Mouse (Mus musculus): ENCODE measurements around the gene Slc27a5. TPM values are rescaled to one million over a fixed set of nuclear protein-coding genes. Genes with fewer than 3 reads are reported as not detected.

Slc27a5 gene
- total RNA-seq, 2 experiments from 2014 or later, result not detected

DNA sequence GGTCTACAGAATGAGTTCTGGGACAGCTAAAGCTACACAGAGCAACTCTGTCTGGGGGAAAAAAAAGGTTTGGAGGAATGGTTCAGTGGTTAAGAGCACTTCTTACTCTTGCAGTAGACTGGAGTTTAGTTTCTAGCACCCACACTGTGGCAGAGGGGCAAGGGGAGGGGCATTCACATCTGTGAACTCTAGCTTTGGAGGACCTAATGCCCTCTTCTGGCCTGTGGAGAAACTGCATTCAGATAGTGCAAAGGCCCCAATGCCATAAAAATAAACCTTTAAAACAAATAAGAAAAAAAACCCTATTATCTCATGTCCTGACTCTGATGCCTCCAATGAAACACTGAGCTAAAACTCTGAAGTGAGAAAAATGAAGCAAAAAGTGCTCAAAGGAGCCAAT lies 54.5 kb downstream of the Slc27a5 start:
- DNase-seq, result no peak
- intact Hi-C loops (cut with DNase I), result no loop called here

DNA sequence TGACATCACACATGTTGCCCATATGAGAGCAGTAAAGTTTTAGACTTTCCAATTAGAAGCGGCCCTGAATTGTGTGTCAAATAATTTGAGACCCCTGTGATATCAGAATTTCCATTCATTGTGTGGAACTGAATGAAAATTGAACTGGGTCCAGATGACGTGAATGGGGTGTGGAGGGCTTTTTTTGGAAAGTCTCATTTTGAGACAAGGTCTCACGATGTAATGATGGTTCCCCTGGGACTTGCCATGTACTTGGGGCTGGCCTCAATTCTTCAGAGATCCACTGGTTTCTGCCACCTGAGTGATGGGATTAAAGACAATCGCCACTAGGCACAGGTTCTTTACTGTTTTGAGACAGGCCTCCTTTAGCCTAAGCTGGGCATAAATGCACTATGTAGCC lies 57.4 kb downstream of the Slc27a5 start:
- intact Hi-C loops (cut with DNase I), result no loop called here
- DNase-seq, result no peak

Other genes starting within 250 kb of the Slc27a5 start
- gene Zscan18, start 194.6 kb downstream of the Slc27a5 start, total RNA-seq (2021), result 1 to 10 TPM in 1 of 2 experiments, under 1 TPM in 1; 0.80 to 1.3 TPM
- 1 to 10 TPM; 4.6 to 5.1 TPM for gene Zfp329, start 179.3 kb downstream of the Slc27a5 start, total RNA-seq (2021)
- 10 to 100 TPM; 15.4 to 21.5 TPM for gene Zfp110, start 163.4 kb downstream of the Slc27a5 start, total RNA-seq (2021)
- 1 to 10 TPM; 3.0 to 3.6 TPM for gene Zfp128, start 117.0 kb downstream of the Slc27a5 start, total RNA-seq (2021)
- gene Zscan22, start 100.4 kb downstream of the Slc27a5 start, total RNA-seq (2021), result 1 to 10 TPM; 4.4 to 4.9 TPM
- 100 to 1,000 TPM; 550 to 562 TPM for gene Rps5, start 75.9 kb downstream of the Slc27a5 start, total RNA-seq (2021)
- under 1 TPM; 0.25 to 0.38 TPM for gene Rnf225, start 70.8 kb downstream of the Slc27a5 start, total RNA-seq (2021)
- gene Zfp324, start 32.4 kb downstream of the Slc27a5 start, total RNA-seq (2021), result 1 to 10 TPM; 2.8 to 3.7 TPM
- 1 to 10 TPM; 2.5 to 2.9 TPM for gene Zfp446, start 20.3 kb downstream of the Slc27a5 start, total RNA-seq (2021)
- gene Trim28, start 922 bp upstream of the Slc27a5 start, total RNA-seq (2021), result 10 to 100 TPM; 83.3 to 95.8 TPM
- gene Zbtb45, start 11.8 kb upstream of the Slc27a5 start, total RNA-seq (2021), result 1 to 10 TPM; 7.9 to 8.8 TPM
- gene Chmp2a, start 36.6 kb upstream of the Slc27a5 start, total RNA-seq (2021), result 100 to 1,000 TPM; 124 to 136 TPM
- 100 to 1,000 TPM; 198 to 199 TPM for gene Ube2m, start 40.1 kb upstream of the Slc27a5 start, total RNA-seq (2021)
- under 1 TPM; 0.47 to 0.60 TPM for gene Mzf1, start 56.6 kb upstream of the Slc27a5 start, total RNA-seq (2021)
- gene Vmn1r85, start 97.0 kb upstream of the Slc27a5 start, total RNA-seq (2021), result not detected
- not detected for gene Vmn1r86, start 121.7 kb upstream of the Slc27a5 start, total RNA-seq (2021)
- gene Vmn1r87, start 142.0 kb upstream of the Slc27a5 start, total RNA-seq (2021), result not detected
- under 1 TPM in 1 of 2 experiments, not detected in 1; 0.06 TPM for gene Vmn1r88, start 161.4 kb upstream of the Slc27a5 start, total RNA-seq (2021)
- not detected for gene Vmn1r89, start 214.8 kb upstream of the Slc27a5 start, total RNA-seq (2021)